8 mouse cellular contexts compared by ENCODE assay signal in the genomic region with DNA sequence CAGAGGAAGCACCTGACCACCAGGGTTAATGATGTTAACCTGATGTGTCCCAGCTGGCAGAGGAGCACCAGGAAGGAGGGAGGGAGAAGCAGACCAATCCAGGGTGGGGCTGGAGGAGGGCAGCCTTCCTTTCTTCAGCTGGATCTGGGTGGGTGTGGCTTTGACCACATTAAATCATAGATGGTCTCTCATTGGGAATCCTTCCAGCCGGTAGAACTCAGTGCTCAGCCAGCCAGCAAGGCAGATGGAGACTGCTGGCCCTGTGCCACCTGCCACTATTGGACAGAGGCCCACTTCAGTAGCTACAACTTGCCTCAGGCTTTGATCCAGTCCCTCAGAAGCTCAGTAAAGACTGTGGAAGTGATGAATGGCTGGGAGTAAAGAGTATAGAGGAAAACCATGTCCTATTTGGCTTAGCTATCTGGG.
DNase-seq lines count a peak whose midpoint lies in the region; ATAC-seq and TF ChIP-seq lines count a peak whose summit lies in the region.

No protein-coding gene starts in this region.

- no peaks in the 10 kb centered on the region for H3K36me3 ChIP-seq in liver, embryonic 11.5 days (ENCODE audit: control insufficient read depth, insufficient read depth, low read length)

- no peak overlapping the region for H3K4me2 ChIP-seq in liver, embryonic 11.5 days

- H3K27ac ChIP-seq in liver, embryonic 11.5 days (ENCODE audit: low read depth, low read length), result no peak overlapping the region
- H3K27ac ChIP-seq in layer of hippocampus, adult 2 months, result no peak overlapping the region

- H3K9ac ChIP-seq in liver, embryonic 11.5 days (ENCODE audit: low read depth, low read length), result no peak overlapping the region

- no peak for ATAC-seq in liver, embryonic 11.5 days (replicated peaks; ENCODE audit: low FRiP score)

- intact Hi-C loops in heart, postnatal 10 days (cut with DNase I), result no loop called here

- H3K27me3 ChIP-seq in liver, embryonic 11.5 days (replicated peaks; ENCODE audit: control insufficient read depth, insufficient read depth, low read length), result no peaks in the 10 kb centered on the region

- WGBS in liver, embryonic 11.5 days, result 35% methylated on average over 1 of the region's 1 CpGs

- H3K4me1 ChIP-seq in liver, embryonic 11.5 days (replicated peaks; ENCODE audit: control insufficient read depth, insufficient read depth, low read length), result no peaks in the 10 kb centered on the region

- TF ChIP-seq CTCF in layer of hippocampus, adult 2 months (conservative IDR thresholded peaks at IDR 0.05), result no peak

- no peaks in the 10 kb centered on the region for H3K9me3 ChIP-seq in liver, embryonic 11.5 days (ENCODE audit: control insufficient read depth, low read length)

- no peak overlapping the region for H3K4me3 ChIP-seq in liver, embryonic 11.5 days (ENCODE audit: low read depth, low read length)
- H3K4me3 ChIP-seq in layer of hippocampus, adult 2 months, result no peak overlapping the region

- DNase-seq in liver, result peak; percentile 30
- DNase-seq in liver, embryonic 11.5 days (ENCODE audit: low spot score), result no peak
- peak; percentile 58 for DNase-seq in cerebellum, adult 11 months
- DNase-seq in heart, postnatal 10 days, result peak; percentile 34 to 53
- DNase-seq in layer of hippocampus, adult 2 months (ENCODE audit: low spot score in 2 of 2), result peak; percentile 51 to 59
- peak; percentile 13 for DNase-seq in ovary, postnatal 36 days (ENCODE audit: low spot score)
- DNase-seq in embryo, embryonic 9.5 days (ENCODE audit: extremely low spot score), result no peak
- DNase-seq in urinary bladder, postnatal 10 days (ENCODE audit: low spot score), result no peak

Comparison
In these comparisons a context has a peak if more than half of its experiments do, and no peak if none do; other contexts are left out.
1. DNase-seq: peak in liver (single experiment), cerebellum, adult 11 months (single experiment), heart, postnatal 10 days (2 of 2), layer of hippocampus, adult 2 months (2 of 2) and ovary, postnatal 36 days (single experiment); none in liver, embryonic 11.5 days (single experiment), embryo, embryonic 9.5 days (single experiment) and urinary bladder, postnatal 10 days (single experiment).